Mouse (Mus musculus) hematopoietic stem cell, adult 5-6 weeks (primary cell): ENCODE results near the gene Camta1. TPM values are rescaled to one million over a fixed set of nuclear protein-coding genes. Genes with fewer than 3 reads are reported as not detected.
A peak's percentile ranks its signal among the peaks of the same experiment; 100 is the strongest.

Experiments used
- ATAC-seq, 2 experiments: fragments of 125-278 bp in 1 of 2; replicated peaks in 1 of 2; 2 replicates each; pipeline ENCODE4 v1.8.0; 2016 to 2017; ENCODE audit warnings: inconsistent platforms in 2 of 2, mild to moderate bottlenecking in 2 of 2, moderate number of reproducible peaks in 2 of 2, low read depth in 1 of 2, moderate TSS enrichment in 1 of 2; ENCODE audit not compliant: low FRiP score in 2 of 2, poor library complexity in 2 of 2, severe bottlenecking in 2 of 2, insufficient read depth in 1 of 2, low TSS enrichment in 1 of 2
- total RNA-seq: library from RNA; stranded (forward); fragments of 172-1452, 232-1000 nt; gene quantifications from 2 replicates; pipeline ENCODE4 v1.2.3, GENCODE M21; 2017

The Camta1 gene
- total RNA-seq, 1 experiment from 2014 or later = 11.6 TPM

DNA sequence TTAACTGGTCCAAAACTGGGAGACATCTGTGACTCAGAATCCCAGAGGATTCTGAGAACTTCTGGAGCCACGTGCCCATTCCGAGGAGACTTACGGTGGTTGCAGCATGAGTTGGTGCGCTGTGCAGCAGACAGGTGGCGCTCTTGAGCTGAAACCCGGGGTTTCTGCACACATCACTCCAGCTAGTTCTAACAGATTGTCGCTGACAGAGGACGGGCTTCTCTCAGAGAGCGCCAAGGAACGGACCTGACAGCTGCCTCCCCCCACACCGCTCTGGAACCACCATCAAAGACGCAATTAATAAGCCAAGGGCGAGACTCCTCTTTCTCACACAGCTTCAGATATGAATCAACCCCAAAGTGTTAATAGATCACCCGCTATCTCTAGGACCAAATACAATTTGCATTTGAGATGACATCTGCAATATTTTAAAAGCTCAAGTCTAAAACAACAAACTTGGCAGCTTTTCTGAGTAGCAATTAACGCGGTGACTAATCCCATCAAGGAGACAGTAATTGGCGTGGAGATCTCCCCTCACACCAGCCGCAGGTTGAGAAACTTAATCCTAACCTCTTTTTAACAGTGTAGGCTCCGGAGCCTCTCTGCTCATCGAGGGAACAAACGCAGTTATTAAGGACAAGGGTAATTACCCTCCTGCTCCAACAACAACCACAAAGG, 378.2 kb downstream of the Camta1 start:
- ATAC-seq = 0 out of 4 replicates have a peak, but pooled peaks of 1 of the 2 experiments have one; percentile 45

DNA sequence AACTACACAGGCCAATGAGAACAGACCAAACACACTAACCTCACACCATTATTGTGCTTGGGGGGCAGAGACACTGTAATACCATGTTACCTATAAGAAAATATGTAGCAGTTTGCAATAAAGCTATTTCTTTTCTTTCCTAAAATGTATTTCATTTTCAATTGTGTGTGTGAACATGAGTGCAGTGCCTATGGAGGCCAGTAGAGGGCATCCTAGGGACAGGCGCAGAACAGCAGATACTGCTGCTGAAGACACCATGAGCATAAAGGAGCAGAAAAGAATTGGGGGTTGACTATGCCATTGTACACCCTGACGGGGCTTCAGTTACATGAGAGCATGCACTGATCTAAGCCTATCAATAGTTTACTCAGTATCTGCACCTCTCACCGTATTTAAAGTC, 380.7 kb downstream of the Camta1 start:
- ATAC-seq = no peak

DNA sequence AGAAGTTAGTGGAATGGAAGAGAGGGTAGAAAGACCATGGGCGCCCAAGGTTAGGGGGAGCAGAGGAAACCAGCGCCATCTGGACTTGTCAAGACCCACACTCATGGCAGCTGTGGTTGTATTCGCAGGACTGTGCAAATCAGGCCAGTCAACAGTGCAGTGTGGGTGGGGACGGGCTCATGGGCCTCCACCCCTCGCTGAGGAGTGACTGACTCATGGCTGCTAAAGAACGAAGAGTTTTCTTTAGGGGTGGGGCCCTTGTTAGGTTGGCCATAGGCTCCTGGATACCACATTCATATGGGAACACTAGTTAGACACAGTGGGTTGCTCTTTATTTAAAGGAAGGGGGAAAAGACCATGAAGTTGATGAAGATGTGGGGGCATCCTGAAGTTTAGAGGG, 383.7 kb downstream of the Camta1 start:
- no peak for ATAC-seq

GRCm38 (mm10) chr4:151474895-151475470, 386.7 kb downstream of the Camta1 start:
- no peak for ATAC-seq

DNA sequence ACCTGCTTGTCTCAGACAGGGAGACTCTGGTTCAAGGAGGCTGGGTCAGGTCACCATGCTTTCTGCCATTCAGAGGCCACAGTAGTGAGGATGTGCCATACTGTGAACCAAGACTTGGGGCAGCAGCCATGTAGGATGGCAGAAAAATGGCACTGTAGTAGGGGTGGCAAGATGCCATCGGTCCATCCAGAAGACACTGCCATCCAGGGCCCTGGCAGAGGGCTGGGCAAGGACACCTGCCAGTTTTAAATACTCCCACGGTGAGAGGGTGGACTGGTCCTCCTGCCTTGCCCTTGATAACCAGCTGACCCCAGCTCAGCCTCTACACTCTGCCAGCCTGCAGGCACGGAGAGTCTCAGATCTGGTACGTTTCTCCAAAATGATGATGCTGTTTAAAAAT, 389.8 kb downstream of the Camta1 start:
- no peak for ATAC-seq

DNA sequence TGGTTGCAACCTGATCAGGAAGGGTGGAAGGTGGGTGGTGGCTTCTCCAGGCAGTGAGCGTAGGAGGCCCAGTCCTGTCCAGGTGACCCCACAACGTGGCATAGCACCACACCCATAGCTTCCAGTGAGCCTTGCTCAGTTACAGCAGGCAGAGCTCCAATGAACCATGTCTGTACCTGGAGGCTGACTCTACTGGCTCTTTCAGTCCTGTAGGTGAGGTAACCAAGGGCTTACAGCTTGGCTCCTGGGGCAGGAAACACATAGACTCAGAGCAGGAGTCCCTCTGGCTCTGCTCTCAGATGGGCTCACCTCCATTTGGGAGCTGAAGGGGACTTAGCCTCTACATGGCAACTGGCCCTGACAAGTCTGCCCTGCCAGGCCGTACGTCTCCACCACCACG, 393.3 kb downstream of the Camta1 start:
- ATAC-seq = no peak

DNA sequence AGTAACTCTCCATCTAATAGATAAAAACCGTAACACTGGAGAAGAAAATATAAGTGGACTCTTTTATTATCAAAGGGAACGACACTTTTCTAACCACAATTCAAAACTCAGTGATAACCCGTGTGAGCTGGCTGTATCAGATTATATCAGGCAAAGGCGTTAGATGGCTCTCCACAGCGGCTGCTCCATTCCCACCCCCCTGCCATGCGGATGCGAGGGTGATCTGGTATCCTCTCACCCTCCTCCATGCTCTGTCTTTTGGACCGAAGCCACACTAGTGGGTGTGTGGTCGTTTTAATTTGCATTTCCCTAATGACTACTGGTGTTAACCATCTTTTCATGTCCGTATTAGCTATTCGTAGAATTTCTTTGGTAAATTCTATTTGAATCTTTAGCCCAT, 403.0 kb downstream of the Camta1 start:
- ATAC-seq = no peak

GRCm38 (mm10) chr4:151454611-151455010, 407.1 kb downstream of the Camta1 start:
- ATAC-seq = no peak

- ATAC-seq = no peak
These were observed 407.6 kb downstream of the Camta1 start for GRCm38 (mm10) chr4:151454065-151454464.

GRCm38 (mm10) chr4:151451885-151452284, 409.8 kb downstream of the Camta1 start:
- ATAC-seq = no peak

- no peak for ATAC-seq
These were observed 411.7 kb downstream of the Camta1 start for GRCm38 (mm10) chr4:151449981-151450380.

DNA sequence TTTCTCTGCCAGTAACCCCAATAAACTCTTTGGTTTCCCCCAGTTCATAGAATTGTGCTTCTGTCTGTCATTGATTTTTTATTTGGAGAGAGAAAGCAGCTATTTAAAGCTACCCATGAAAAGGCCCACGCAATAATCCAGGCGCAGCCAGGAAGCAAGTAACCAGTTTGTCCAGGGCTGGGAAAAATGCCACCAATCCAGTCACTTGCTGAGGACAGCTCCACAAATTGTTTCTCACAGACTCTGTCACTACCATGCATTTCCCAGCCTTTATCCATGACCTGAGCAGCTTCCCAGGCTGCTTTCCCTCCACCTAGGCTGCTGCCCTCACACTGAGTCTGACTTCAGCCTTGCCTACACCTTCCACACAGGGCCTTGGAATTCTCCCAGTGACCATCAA, 413.3 kb downstream of the Camta1 start:
- no peak for ATAC-seq

DNA sequence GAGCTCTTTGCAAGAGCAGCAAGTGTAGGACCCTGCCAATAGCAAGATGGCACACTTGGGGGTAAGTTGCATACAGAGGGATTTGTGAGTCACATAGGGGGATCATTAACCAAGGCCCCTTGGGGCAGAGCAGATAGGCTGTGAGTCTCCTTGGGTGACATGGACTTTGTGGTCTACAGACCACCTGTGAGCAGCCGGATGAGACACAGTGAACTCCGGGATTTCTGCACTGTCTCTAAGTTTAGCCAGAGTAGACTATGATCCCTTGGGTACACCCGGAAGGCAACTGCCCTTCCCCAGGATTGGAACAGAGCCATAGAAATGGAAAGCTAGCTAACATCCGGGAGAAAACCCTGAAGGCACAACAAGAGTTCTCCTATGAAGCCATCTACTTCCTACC, 417.0 kb downstream of the Camta1 start:
- no peak for ATAC-seq

DNA sequence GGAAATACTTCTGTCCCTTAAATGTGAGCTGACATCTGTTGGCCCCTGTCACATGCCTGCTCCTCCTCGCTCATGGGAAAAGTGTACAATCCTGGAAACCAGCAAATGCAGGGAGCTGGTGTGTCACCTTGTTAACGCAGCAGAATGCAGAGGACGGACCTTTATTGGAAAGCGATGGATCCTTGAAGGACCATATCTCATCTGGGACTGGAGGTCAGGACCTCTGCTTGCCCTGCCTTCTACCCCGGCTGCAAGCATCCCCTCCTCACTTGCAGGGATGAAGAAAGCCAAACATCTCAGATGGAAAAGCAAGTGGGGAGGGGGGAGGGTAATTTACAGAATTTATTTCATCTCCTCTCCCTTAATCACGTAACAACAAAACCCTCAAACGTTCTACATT, 423.1 kb downstream of the Camta1 start:
- ATAC-seq = no peak

- ATAC-seq = no peak
These were observed 423.8 kb downstream of the Camta1 start for GRCm38 (mm10) chr4:151437859-151438258.

GRCm38 (mm10) chr4:151425133-151425532, 436.5 kb downstream of the Camta1 start:
- no peak for ATAC-seq

DNA sequence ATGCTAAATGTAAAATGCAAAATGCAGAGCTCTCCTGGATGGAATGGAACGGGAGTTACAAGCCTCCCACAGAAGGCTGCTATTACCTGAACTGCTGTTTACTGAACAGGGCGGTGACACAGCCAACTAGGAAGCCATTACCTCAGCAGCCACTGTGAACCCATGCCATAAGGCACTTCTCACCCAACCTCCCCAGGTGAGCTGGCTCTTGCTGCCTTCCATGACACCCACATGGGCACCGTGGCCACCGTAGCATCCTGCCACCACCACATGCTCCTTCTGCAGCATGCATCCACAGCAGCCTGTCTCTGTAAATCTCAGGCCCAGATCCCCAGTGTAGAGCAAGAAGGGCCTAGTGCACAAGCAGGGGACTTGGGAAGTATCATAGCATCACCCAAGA, 438.8 kb downstream of the Camta1 start:
- no peak for ATAC-seq

DNA sequence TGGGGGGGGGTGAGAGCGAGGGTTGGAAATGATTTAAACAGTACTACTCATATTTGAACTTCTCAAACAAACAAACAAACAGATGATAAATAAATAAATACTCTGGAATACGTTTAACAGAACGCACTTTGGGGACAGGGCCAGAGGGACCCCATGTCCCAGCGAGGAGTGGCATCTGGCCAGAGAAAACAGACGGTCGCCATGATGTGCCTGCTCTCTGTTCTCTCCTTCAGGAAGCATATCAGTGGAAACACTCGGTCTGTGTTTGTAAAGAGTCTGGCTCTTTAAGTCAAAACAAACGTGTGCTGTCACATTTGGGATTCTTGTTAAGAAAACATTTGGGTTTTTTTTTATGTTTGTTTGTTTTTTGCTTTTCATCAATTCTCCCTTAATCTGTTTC, 439.3 kb downstream of the Camta1 start:
- ATAC-seq = no peak

- ATAC-seq = no peak
These were observed 443.3 kb downstream of the Camta1 start for GRCm38 (mm10) chr4:151418344-151418875.
